Mouse (Mus musculus): Measurements from ENCODE around the gene Gm49337.
"Not testable (repeated sequence)": the region's sequence is repeated elsewhere in the genome, so short reads cannot be mapped to it uniquely, and the experiment has no call there.

Gene Gm49337

DNA sequence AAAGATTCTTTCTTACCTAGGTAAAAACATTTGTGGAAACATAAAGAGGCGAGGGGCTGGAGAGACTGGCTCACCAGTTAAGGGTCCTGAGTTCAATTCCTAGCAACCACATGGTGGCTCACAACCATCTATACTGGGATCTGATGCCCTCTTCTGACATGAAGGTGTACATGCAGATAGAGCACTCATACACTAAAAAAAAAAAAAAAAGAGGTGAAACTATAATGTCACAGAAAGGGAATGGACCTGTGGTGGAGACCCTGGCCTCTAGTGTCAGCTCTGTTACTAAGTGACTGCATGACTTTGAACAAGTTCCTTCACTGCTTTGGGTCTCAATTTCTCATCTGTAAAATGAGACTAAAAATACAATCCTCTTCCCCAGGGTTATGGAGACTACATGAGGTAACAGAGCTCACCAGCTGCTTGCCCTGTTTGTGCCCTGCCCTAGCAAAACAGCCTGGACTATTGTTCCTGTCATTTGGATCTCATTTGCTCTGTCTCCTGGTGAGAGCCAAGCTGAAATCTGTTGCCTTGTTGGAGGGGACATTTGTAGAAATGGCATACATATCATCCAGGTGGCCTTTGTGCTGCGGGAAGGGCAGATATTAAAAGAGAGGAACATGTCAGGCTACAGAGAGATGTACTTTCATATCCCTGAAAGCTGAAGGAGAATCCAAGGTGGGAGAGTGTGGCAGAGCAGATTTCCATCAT is 42.9 kb downstream of the Gm49337 start:
- DNase-seq (ENCODE audit: low spot score): no peak

DNA sequence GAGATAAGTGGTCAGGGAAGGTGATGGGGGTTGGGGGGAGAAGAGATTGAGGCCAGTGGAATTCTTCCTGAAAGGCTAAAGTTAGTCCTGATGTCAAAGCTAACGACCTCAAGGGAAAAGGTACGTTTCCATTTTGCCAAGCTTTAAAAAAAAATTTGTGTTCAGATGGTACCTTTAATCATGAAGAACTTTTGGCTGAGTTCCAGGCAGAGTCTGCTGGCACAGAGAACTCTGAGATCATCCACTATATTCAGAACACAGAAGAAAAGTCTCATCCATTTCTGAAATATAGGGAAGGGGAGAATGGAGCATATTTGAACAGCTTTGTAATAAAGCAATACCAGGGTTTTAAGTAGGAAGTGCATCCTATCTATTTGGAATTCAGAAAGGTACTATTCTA is 43.9 kb downstream of the Gm49337 start:
- DNase-seq (ENCODE audit: low spot score): no peak

DNA sequence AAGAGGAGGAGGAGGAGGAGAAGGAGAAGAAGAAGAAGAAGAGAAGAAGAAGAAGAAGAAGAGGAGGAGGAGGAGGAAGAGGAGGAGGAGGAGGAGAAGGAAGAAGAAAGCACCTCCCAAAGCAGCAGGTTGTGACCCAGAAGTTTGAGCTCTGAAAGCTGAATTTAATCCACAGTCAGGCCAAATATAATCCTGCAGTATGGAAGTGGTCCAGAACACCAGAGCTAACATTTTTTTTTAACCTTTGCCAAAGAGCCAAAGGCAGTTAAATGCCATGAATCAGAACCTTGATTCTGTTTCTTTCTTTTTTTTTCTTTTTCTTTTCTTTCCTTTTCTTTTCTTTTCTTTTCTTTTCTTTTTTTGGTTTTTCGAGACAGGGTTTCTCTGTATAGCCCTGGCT is 44.5 kb downstream of the Gm49337 start:
- not testable (repeated sequence) for DNase-seq (ENCODE audit: low spot score)

DNA sequence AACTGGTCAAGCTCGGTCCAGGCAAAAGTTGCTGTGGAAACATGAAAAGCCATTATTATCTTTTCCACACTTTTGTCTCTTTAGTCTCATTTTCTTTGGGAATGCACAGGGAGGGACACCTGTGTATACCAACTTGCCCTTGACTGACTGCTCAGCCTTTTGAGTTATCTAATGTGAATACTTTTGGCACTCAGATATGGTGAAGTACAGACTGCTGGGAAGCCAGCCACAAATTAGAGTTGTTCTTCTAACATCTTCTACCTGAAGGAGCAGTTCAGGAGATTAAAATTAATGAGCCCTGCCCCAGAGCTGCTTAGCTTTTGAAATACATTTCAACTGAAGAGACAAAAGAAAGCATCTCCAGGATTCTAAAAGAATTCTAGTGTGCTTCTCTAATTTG is 45.9 kb downstream of the Gm49337 start:
- DNase-seq (ENCODE audit: low spot score): no peak

DNA sequence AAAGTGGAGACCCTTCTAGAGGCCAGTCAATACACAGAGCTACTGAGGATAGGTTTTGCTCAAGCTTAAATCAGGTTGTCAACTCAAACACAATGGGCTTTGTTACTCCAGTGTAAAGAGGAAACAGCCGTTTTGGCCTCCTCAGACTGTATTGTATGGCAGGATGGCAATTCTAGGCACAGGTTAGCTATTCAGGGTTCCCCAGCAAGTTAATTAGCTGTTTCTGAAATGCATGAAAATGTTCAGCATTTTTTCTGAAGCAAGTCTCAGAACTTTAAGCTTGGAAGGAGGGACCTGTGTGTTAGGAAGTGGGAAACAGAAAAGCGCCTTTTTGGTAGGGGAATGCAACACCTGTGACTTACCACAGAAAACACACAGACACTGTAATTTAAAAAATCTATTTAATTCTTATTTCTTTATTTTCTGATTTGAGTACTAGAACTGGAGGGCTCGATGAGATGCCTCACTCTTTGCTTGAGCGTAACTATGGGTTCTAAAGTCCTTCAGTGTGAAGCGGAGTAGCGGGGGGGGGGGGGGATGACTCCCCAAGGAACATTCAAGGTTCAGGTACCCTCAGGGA is 47.0 kb downstream of the Gm49337 start:
- DNase-seq (ENCODE audit: low spot score): no peak

DNA sequence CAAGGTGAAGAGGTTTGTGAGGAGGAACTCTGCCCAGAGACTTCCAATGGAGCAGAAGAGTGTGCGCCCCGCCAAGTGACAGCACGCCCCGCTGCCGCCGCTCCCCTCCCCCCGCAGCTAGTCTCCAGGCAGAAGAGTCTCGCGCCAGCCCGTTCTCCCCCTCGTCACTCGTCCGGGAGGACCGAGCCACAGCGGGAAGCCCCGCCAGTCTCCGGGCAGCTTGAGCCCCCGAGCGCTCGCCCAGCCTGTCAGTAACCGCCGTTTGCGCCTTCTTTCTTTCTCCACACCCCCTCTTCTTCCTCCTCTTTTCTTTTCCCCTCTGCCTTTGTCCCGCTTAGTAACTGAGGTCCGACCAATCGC is 47.6 kb downstream of the Gm49337 start:
- DNase-seq (ENCODE audit: low spot score): no peak

DNA sequence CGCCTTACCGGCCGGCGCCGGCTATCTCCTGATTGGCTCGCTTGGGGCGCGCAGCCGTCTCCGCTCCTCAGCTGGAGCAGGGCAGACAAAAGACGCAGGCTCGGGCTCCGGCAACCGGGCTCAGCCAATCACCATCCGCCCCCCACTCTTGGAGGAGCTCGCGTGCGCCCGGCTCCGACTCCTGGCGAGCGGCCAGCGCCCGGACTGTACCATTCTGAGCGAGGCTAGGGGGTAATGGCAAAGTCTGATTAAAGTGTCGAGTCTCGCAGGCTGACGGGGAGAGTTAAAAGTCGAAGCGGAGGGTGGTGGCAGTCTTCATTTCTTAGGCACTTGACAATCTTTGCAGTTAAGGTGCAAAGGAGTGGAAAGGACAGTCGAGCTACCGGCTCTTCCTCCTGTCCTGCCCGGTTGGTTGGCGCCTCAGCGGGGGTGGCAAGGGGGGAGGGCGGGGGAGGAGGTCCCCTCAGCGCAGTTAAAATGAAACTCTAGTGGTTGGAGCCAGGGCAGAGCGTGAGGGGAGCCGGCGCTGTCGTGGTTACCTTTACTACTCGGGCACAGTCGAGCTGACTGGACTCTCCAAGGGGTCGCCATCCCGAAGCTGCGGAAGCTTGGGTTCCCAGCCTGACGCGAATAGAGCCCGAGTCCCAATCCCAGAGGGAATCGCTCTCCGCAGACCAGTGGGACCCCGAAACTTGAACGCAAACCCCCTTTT is 48.1 kb downstream of the Gm49337 start, which contains the start of gene Pik3r3:
Gene Pik3r3, plus strand, starts transcription at position 479 of the 712 bp plus-strand sequence.
- peak; percentile 96 for DNase-seq (ENCODE audit: low spot score)

DNA sequence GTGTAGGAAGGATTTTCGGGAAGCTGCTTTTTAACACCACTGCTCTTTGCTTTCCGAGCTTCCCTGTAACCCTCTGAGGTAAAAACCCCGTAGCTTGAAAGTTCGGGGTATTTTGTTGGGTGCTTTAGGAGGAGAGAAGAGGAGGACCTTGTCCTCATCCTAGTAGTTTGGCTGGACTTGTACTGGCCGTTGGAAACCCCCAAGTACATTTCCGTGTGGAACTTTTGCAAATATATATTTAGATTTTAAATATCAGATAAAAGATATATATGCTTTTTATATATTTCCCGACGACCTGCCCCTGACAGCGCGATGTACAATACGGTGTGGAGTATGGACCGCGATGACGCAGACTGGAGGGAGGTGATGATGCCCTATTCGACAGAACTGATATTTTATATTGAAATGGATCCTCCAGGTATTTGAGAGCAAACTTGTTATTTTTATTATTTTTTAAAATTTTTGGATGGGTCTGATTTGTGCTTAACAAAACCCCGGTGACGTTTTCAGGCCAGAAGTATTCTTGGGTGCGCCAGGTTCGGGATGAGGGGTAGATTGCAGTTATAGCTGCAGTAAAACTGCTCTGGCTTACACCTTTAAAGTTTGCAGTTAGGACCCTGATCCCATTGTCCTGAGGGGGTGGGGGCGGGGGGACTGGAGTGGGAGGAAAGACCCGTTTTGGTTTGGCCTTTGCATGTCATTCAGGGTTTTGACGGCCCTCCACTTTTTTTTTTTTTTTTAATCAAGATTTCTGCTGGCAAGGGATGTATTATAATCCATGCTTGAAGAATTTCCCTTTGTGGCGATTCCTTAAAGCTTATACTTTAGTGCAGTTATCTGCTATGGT is 49.0 kb downstream of the Gm49337 start:
- DNase-seq (ENCODE audit: low spot score): peak; percentile 15

DNA sequence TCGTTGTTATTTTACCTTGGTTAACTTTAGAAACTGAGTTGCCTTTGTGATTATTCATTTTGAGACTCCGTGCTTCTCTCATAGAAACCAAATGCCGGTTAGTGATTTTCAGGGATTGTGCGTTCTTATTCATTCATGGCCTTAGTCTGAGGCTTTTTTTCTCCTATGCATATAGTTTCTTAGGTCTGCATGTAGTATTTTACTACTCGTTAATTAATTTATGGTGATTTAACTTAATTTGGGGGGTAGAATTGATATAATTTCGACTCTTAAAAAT is 49.6 kb downstream of the Gm49337 start:
- DNase-seq (ENCODE audit: low spot score): no peak

DNA sequence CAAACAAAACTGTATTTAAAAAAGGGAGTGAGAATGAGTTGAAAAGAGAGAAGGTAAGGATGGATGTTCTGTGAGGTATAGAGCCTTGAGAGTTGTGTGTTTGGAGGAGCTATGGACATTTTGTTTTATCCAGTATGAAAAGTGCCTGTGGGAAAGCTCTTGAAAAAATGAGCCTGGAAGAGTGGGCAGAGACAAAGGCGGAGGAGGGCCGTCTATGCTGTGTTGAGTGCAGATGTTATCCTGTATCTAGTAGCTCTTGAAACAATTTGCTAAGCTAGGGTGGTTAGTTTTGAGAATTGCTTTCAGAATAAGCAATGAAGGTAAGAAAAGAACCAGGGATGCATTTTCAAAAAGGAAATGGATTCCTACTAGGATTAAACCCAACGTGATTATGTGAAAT is 70.2 kb downstream of the Gm49337 start:
- DNase-seq (ENCODE audit: low spot score): no peak

DNA sequence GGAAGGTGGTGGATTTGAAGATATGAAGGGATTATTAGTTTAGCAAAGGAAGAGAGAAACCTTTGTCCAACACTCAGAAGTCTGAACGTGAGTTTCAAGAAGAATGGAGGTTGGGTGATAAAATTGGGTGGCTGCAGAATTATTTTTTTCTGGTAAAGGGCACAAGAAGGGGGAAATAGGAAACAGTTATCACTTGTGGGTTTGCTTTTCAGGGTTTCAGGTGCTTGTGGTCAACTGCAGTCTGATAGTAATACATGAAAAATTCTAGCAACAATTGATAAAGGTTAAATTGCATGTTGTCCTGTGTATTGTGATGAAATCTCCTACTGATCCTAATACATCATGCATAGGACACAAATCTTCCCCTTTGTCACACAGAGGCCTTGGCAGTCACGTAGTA is 71.1 kb downstream of the Gm49337 start:
- no peak for DNase-seq (ENCODE audit: low spot score)

DNA sequence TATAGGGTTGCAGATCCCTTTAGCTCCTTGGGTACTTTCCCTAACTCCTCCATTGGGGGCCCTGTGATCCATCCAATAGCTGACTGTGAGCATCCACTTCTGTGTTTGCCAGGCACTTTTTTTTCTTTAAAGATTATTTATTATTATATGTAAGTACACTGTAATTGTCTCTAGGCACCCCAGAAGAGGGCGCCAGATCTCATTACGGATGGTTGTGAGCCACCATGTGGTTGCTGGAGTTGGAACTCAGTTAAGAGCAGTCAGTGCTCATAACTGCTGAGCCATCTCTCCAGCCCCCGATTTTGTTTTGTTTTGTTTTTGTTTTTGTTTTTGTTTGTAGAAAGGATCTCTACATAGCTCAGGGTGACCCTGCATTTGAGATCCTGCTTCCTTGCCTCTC is 72.7 kb downstream of the Gm49337 start:
- DNase-seq (ENCODE audit: low spot score): peak; percentile 19

DNA sequence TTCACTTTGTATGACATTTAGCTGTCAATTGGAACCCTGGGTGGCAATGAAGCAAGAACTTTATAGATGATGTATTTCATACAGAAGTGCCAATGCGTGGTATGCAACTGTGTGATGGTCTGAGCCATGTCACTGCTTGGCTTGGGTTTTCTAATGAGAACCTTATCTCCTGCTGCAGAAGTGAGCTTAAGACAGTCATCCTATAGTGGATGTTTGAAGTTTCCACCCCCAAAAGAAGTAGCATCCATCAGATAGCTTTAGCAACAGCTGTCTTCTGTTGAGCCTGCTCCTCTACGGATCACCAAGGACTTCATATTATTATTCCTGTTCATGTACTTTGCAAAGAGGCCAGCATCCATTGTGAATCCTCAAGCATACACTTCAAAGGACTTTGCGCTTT is 76.8 kb downstream of the Gm49337 start:
- no peak for DNase-seq (ENCODE audit: low spot score)

DNA sequence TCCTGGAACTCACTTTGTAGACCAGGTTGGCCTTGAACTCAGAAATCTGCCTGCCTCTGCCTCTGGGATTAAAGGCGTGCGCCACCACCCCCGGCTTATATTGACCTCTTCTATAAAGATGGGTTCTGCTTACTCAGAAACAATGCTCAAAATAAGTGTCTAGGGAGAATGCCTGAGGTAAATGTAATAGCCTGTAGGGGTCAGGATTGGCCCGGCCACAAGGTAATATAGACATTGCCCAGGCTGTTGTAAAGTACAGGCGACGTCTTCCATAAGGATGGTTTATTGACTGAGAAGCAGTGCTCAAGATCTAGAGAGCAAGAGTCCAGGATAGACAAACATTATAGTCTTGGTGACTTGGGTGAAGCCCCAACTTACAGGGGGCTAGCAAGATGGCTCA is 95.0 kb downstream of the Gm49337 start:
- DNase-seq (ENCODE audit: low spot score): no peak

DNA sequence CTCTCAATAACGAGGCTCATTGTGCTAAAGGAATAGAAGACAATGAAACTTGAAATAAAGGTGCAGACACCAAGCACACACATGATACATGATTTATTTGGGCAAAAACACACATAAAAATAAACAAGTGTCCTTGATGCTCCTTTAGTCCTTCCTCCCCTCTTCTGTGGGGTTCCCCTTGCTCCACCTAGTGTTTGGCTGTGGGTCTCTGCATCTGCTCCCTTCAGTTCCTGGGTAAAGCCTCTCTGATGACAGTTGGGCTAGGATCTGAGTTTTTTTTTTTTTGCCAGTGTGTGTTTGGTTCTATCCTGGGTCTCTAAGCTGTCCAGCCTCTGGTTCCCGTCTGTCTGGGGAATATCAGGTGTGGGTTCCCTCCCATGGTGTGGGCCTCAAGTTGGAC is 109.0 kb downstream of the Gm49337 start:
- DNase-seq (ENCODE audit: low spot score): no peak

DNA sequence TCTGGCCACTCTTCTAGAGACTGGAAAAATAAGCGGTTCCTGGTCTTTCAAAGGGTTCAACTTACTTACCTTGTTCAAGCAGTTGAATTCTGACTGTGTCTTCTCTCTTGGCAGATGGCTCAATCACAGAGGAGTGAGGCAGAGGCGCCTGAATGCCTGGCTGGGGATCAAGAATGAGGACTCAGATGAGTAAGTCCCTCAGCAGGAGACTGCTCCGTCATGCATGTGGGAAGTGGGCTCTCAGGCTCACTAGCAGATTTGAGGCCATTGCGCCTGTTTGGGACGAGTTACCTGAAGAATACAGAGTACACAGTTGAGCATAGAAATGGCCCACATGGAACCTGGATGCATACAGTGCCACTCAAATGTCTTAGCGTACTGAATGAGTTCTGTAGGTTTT is 118.4 kb downstream of the Gm49337 start:
- no peak for DNase-seq (ENCODE audit: low spot score)

DNA sequence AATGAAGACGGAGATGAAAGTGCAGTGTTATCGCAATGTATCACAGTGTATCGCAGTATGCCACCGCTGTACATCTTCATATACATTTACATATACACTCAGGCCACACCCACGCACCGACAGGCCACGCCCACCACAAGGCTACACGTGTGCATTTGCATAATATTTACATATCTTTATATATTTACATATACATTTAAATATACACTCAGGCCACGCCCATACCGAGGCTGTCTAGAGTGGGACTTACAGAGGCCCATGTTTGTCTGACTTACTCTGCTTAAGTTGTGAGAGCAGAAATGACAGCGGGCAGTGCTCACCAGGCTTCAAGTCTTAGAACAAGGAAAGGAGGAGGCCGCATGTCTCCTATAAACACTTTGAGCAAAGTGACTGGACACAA is 120.1 kb downstream of the Gm49337 start:
- DNase-seq (ENCODE audit: low spot score): no peak

DNA sequence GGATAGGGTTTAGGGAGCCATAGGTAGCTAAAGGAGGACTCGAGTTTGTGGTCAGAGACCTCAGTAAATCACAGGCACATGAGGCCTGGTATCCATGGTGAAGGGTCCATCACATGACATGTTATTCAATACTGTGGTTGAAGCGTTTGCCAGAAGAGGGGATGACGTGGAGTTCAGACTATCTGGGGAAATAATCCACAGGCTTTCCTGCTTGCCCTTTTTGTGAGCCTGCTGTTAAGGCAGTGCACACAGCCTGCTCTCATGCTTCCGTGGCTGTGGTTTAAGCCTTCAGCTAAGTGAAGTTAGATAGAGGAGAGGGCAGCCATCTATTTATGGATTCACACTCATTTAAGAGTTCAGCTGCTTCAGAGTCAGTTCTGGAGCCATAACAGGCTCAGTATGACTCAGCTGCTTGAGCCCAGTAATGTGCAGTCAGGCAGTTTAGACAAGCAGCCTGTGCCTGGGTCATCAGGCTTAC is 127.7 kb downstream of the Gm49337 start:
- no peak for DNase-seq (ENCODE audit: low spot score)

DNA sequence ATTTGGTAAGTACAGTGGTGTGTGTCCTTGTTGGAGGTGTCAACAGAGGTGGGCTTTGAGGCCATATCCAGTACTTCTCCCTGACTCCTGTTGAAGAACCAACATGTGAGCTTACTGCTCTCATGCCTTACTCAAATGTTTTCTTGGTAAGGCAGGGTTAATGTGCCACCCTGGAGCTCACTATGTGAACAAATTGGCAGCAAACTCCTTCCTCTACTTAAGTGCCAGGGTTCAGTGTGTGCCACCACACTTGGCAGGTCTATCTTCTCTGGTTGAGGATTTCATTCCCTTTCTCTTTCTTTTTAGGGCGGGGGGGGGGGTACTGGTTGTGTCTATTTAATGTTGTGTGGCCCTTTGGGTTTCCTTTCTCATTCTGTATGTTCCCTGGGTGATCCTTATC is 131.4 kb downstream of the Gm49337 start:
- DNase-seq (ENCODE audit: low spot score): no peak

DNA sequence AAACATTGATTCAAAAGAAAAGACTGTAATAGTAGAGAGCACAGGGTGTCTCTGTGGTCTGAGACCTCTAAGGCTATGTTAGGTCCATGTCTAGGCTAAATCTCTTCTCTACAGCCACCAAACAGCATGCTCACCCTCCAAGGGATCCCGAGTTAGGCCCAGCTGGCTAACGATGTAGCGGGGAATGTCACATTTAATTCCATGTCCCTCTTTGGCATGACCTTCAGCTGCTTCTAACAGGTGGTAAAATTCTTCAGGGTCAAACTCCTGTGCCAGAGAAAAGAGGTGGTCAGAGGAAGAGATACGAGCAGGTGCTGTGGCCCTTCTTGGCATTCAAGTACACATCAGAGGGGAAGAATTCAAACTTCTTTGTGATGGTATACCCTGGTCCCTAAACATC is 144.4 kb downstream of the Gm49337 start:
- no peak for DNase-seq (ENCODE audit: low spot score)

DNA sequence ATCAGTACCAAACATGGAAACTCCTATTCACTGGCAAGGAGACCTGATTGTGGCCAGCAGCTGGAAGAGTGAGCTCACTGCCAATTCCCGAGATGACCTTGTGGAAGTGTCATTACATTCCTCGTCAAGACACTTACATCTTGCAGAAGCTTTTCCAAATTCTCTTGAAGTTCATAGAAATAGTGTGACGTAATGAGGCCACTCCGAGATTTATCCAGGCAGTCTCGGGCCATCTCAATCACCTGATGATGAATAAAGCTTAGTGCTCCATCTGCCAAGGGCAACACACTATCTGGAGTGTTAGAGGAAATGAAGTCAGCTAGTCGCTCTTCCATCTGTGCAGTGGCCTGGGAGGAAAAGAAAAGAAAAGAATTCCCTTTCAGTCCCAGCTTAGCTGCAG is 148.9 kb downstream of the Gm49337 start:
- no peak for DNase-seq (ENCODE audit: low spot score)

DNA sequence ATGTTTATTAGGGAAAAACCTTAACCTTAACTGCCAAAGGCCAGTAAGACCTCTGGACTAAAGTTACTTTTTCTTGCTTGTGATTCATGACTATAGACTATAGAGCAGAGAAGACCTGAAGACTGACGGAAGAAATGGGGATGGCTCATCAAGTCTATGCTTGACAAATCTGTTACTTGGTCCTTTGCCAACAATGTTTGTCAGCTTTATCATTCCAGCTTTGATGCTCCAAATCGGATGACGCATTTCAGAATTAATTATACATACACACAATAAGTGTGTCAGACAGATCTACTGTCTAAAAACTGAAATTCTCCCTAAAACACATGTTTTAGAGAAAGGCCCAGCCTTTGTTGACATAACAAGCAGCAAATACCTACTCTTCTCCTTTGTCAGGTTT is 156.1 kb downstream of the Gm49337 start:
- no peak for DNase-seq (ENCODE audit: low spot score)

DNA sequence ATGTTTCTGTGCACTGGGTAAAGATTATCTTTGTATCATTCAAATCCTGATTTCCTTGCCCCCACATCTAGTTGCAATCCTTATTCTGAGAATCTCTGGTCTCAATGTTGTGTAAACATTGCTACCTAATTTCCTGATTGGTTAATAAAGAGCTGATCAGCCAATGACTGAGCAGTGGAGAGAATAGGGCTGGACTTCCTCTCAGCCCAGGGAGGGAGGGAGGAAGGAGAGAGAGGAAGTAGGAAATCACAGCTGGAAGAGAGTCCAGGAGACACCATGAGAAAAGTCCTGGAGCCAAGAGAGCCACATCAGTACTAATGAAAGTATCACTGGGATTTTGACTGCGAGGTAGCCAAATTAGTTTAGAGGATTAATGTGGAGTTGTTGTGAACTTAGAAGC is 163.1 kb downstream of the Gm49337 start:
- no peak for DNase-seq (ENCODE audit: low spot score)
